Mouse (Mus musculus): ENCODE data around the gene Trap1.

DNA sequence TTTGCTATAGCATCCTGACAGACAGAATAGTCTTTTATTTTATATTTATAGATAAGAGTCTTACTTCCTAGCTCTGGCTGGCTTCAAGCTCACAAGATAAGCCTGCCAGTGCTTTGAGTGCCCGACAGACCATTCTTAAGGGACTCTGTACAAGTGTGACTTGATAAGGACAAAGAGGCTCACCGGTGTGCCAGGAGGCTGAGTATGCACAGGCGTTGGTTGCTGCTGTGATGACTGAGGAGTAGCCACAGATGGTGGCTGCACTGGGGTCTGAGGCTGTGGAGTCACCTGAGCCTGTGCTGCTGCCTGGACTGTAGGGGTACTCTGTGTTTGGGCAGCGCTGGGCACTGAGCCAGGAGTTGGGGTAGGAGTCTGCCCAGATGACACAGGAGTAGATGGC is 39.4 kb upstream of the Trap1 start:
- TF ChIP-seq POLR2A (IDR thresholded peaks at IDR 0.05; ENCODE audit: borderline replicate concordance, extremely low read depth, insufficient read depth, insufficient read length, poor library complexity, severe bottlenecking) (no peak), CTCF (IDR thresholded peaks at IDR 0.05; ENCODE audit: borderline replicate concordance, extremely low read depth, insufficient read depth, insufficient read length) (no peak)
